Mouse (Mus musculus): ENCODE results near the gene Gria4. TPM values are rescaled to one million over a fixed set of nuclear protein-coding genes. Genes with fewer than 3 reads are reported as not detected.

Gria4 gene
- polyA plus RNA-seq, 1 experiment = not detected

- DNase-seq (ENCODE audit: low read depth in 1 of 2, low spot score in 2 of 2) = no peak
- TF ChIP-seq CTCF (IDR thresholded peaks at IDR 0.05; ENCODE audit: extremely low read depth, insufficient read depth, insufficient read length, insufficient replicate concordance) = no peak
- no peak overlapping the region for H3K27ac ChIP-seq (ENCODE audit: insufficient read depth, low read length)
- no peaks in the 10 kb centered on the region for H3K27me3 ChIP-seq (ENCODE audit: control insufficient read depth, insufficient read depth, low read length)
- WGBS = 89% methylated on average over 2 of the region's 2 CpGs
- H3K4me3 ChIP-seq (ENCODE audit: extremely low read depth, insufficient read depth, insufficient read length) = no peak overlapping the region
- H3K36me3 ChIP-seq (ENCODE audit: control insufficient read depth, insufficient read depth, low read length) = no peaks in the 10 kb centered on the region
- H3K4me1 ChIP-seq (ENCODE audit: control insufficient read depth, insufficient read depth, insufficient read length) = no peaks in the 10 kb centered on the region
These were observed 194.2 kb downstream of the Gria4 start for GRCm38 (mm10) chr9:4601788-4602187.

GRCm38 (mm10) chr9:4573596-4573995 lies 222.4 kb downstream of the Gria4 start:
- no peak for TF ChIP-seq CTCF (IDR thresholded peaks at IDR 0.05; ENCODE audit: extremely low read depth, insufficient read depth, insufficient read length, insufficient replicate concordance)
- no peak for TF ChIP-seq POLR2A (IDR thresholded peaks at IDR 0.05; ENCODE audit: low read depth, low read length)
- Histone ChIP-seq H3K4me3 (ENCODE audit: extremely low read depth, insufficient read depth, insufficient read length) (no peak overlapping the region), H3K36me3 (ENCODE audit: control insufficient read depth, insufficient read depth, low read length) (no peaks in the 10 kb centered on the region), H3K27ac (ENCODE audit: insufficient read depth, low read length) (no peak overlapping the region), H3K27me3 (ENCODE audit: control insufficient read depth, insufficient read depth, low read length) (no peaks in the 10 kb centered on the region), H3K4me1 (ENCODE audit: control insufficient read depth, insufficient read depth, insufficient read length) (no peaks in the 10 kb centered on the region)
- DNase-seq (ENCODE audit: low read depth in 1 of 2, low spot score in 2 of 2) = no peak
- 82% methylated on average over 5 of the region's 5 CpGs for WGBS

GRCm38 (mm10) chr9:4555415-4555959 lies 240.5 kb downstream of the Gria4 start:
- 63% methylated on average over 4 of the region's 4 CpGs for WGBS
- TF ChIP-seq CTCF (IDR thresholded peaks at IDR 0.05; ENCODE audit: extremely low read depth, insufficient read depth, insufficient read length, insufficient replicate concordance) (no peak), POLR2A (IDR thresholded peaks at IDR 0.05; ENCODE audit: low read depth, low read length) (no peak)
- Histone ChIP-seq H3K36me3 (ENCODE audit: control insufficient read depth, insufficient read depth, low read length) (no peaks in the 10 kb centered on the region), H3K4me1 (ENCODE audit: control insufficient read depth, insufficient read depth, insufficient read length) (no peaks in the 10 kb centered on the region), H3K4me3 (ENCODE audit: extremely low read depth, insufficient read depth, insufficient read length) (no peak overlapping the region), H3K27ac (ENCODE audit: insufficient read depth, low read length) (no peak overlapping the region), H3K27me3 (ENCODE audit: control insufficient read depth, insufficient read depth, low read length) (no peaks in the 10 kb centered on the region)
- no peak for DNase-seq (ENCODE audit: low read depth in 1 of 2, low spot score in 2 of 2)

- DNase-seq (ENCODE audit: low read depth in 1 of 2, low spot score in 2 of 2) = no peak
- no peak overlapping the region for H3K4me3 ChIP-seq (ENCODE audit: extremely low read depth, insufficient read depth, insufficient read length)
- H3K36me3 ChIP-seq (ENCODE audit: control insufficient read depth, insufficient read depth, low read length) = no peaks in the 10 kb centered on the region
- H3K27ac ChIP-seq (ENCODE audit: insufficient read depth, low read length) = no peak overlapping the region
- no peaks in the 10 kb centered on the region for H3K27me3 ChIP-seq (ENCODE audit: control insufficient read depth, insufficient read depth, low read length)
- TF ChIP-seq CTCF (IDR thresholded peaks at IDR 0.05; ENCODE audit: extremely low read depth, insufficient read depth, insufficient read length, insufficient replicate concordance) = no peak
- no peak for TF ChIP-seq POLR2A (IDR thresholded peaks at IDR 0.05; ENCODE audit: low read depth, low read length)
- no peaks in the 10 kb centered on the region for H3K4me1 ChIP-seq (ENCODE audit: control insufficient read depth, insufficient read depth, insufficient read length)
- WGBS = 84% methylated on average over 1 of the region's 1 CpGs
These were observed 256.8 kb downstream of the Gria4 start for GRCm38 (mm10) chr9:4539218-4539617.

- no peak overlapping the region for H3K4me3 ChIP-seq (ENCODE audit: extremely low read depth, insufficient read depth, insufficient read length)
- WGBS = 85% methylated on average over 6 of the region's 6 CpGs
- no peaks in the 10 kb centered on the region for H3K4me1 ChIP-seq (ENCODE audit: control insufficient read depth, insufficient read depth, insufficient read length)
- TF ChIP-seq POLR2A (IDR thresholded peaks at IDR 0.05; ENCODE audit: low read depth, low read length) (no peak), CTCF (IDR thresholded peaks at IDR 0.05; ENCODE audit: extremely low read depth, insufficient read depth, insufficient read length, insufficient replicate concordance) (no peak)
- H3K27ac ChIP-seq (ENCODE audit: insufficient read depth, low read length) = no peak overlapping the region
- no peaks in the 10 kb centered on the region for H3K27me3 ChIP-seq (ENCODE audit: control insufficient read depth, insufficient read depth, low read length)
- DNase-seq (ENCODE audit: low read depth in 1 of 2, low spot score in 2 of 2) = no peak
- H3K36me3 ChIP-seq (ENCODE audit: control insufficient read depth, insufficient read depth, low read length) = no peaks in the 10 kb centered on the region
These were observed 259.4 kb downstream of the Gria4 start for GRCm38 (mm10) chr9:4536514-4537150.

GRCm38 (mm10) chr9:4514563-4514885 lies 281.5 kb downstream of the Gria4 start:
- Histone ChIP-seq H3K27ac (ENCODE audit: insufficient read depth, low read length) (no peak overlapping the region), H3K36me3 (ENCODE audit: control insufficient read depth, insufficient read depth, low read length) (no peaks in the 10 kb centered on the region), H3K4me3 (ENCODE audit: extremely low read depth, insufficient read depth, insufficient read length) (no peak overlapping the region), H3K27me3 (ENCODE audit: control insufficient read depth, insufficient read depth, low read length) (no peaks in the 10 kb centered on the region), H3K4me1 (ENCODE audit: control insufficient read depth, insufficient read depth, insufficient read length) (no peaks in the 10 kb centered on the region)
- no peak for TF ChIP-seq POLR2A (IDR thresholded peaks at IDR 0.05; ENCODE audit: low read depth, low read length)
- WGBS = 87% methylated on average over 1 of the region's 1 CpGs
- DNase-seq (ENCODE audit: low read depth in 1 of 2, low spot score in 2 of 2) = no peak

- H3K36me3 ChIP-seq (ENCODE audit: control insufficient read depth, insufficient read depth, low read length) = no peaks in the 10 kb centered on the region
- TF ChIP-seq CTCF (IDR thresholded peaks at IDR 0.05; ENCODE audit: extremely low read depth, insufficient read depth, insufficient read length, insufficient replicate concordance) (no peak), POLR2A (IDR thresholded peaks at IDR 0.05; ENCODE audit: low read depth, low read length) (no peak)
- H3K27me3 ChIP-seq (ENCODE audit: control insufficient read depth, insufficient read depth, low read length) = no peaks in the 10 kb centered on the region
- H3K4me1 ChIP-seq (ENCODE audit: control insufficient read depth, insufficient read depth, insufficient read length) = no peaks in the 10 kb centered on the region
- H3K27ac ChIP-seq (ENCODE audit: insufficient read depth, low read length) = no peak overlapping the region
- no peak overlapping the region for H3K4me3 ChIP-seq (ENCODE audit: extremely low read depth, insufficient read depth, insufficient read length)
- no peak for DNase-seq (ENCODE audit: low read depth in 1 of 2, low spot score in 2 of 2)
These were observed 282.1 kb downstream of the Gria4 start for GRCm38 (mm10) chr9:4513796-4514562.
